Mouse (Mus musculus): ENCODE data around the gene Dqx1. TPM values are rescaled to one million over a fixed set of nuclear protein-coding genes. Genes with fewer than 3 reads are reported as not detected.

Gene Dqx1
- polyA plus RNA-seq, 1 experiment: 0.92 TPM

- DNase-seq: peak in 1 of 2 experiments; percentile 38
- no peaks in the 10 kb centered on the region for H3K27me3 ChIP-seq (ENCODE audit: control insufficient read depth, insufficient read depth, low read length)
- H3K4me1 ChIP-seq (ENCODE audit: control insufficient read depth, insufficient read depth, low read length): peaks cover 14% of the 10 kb centered on the region
- TF ChIP-seq CTCF (IDR thresholded peaks at IDR 0.05; ENCODE audit: borderline replicate concordance, insufficient read depth, low read depth, low read length) (no peak), POLR2A (IDR thresholded peaks at IDR 0.05; ENCODE audit: borderline replicate concordance, insufficient read depth, low read length) (no peak)
- H3K4me3 ChIP-seq (replicated peaks; ENCODE audit: insufficient read depth, low read depth, low read length): peak overlapping the region; percentile 83
- WGBS: 3% methylated on average over 26 of the region's 26 CpGs
- peak overlapping the region; percentile 52; the same call in 1 of the 2 replicates for H3K27ac ChIP-seq (ENCODE audit: insufficient read depth, low read length)
These were observed 4.3 kb upstream of the Dqx1 start for GRCm38 (mm10) chr6:83053136-83053960.

DNA sequence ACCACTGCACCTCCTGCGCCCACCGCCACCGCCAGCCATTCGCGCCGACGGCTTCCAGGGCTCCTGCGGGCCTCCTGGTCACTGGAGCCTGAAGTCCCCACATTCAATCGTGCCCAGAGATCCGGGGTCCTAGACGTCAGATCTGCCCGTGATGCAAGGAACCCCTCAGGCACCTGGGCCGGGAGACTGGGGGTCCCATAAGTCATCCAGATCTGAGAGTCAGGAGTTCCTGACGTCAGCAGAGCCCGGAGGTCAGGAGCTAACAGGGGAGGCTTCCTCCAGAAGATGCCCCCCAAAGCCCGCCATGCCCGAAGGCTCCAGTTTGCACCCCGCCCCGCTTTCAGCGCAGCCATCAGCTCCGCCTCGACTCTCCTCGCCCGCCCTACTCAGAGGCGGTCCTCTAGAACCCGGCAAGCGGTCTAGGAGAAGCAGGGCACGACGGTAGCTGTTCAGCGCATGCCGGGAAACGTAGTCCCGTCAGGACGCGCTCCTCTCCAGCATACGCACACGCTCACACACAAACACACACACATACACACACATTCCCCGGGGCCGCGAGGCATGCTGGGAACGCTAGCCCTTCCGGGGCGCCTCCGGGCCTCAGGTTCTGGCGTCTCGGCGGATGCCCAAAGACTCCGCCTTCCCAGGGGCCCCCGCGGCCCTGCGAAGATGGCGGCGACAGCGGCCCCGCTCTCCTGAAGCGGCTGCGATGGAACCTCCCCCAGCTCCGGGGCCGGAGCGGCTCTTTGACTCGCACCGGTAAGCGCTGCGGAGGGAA is 3.4 kb upstream of the Dqx1 start, which contains the start of gene Aup1:
Gene Aup1, plus strand, starts transcription at position 448 of the 778 bp plus-strand sequence.
- under 1% methylated on average over 64 of the region's 64 CpGs for WGBS
- TF ChIP-seq CTCF (IDR thresholded peaks at IDR 0.05; ENCODE audit: borderline replicate concordance, insufficient read depth, low read depth, low read length): no peak
- peak; percentile 70; the same call in 1 of the 2 replicates for TF ChIP-seq POLR2A (IDR thresholded peaks at IDR 0.05; ENCODE audit: borderline replicate concordance, insufficient read depth, low read length)
- no peaks in the 10 kb centered on the region for H3K27me3 ChIP-seq (ENCODE audit: control insufficient read depth, insufficient read depth, low read length)
- peak within 1 kb of the TSS; percentile 77 for H3K27ac ChIP-seq (ENCODE audit: insufficient read depth, low read length)
- H3K4me1 ChIP-seq (ENCODE audit: control insufficient read depth, insufficient read depth, low read length): peaks cover 14% of the 10 kb centered on the region
- peak within 1 kb of the TSS; percentile 83 for H3K4me3 ChIP-seq (replicated peaks; ENCODE audit: insufficient read depth, low read depth, low read length)
- peak; percentile 96 to 97 for DNase-seq

- Histone ChIP-seq H3K4me1 (ENCODE audit: control insufficient read depth, insufficient read depth, low read length) (peaks cover 14% of the 10 kb centered on the region), H3K4me3 (replicated peaks; ENCODE audit: insufficient read depth, low read depth, low read length) (peak within 1 kb of the TSS; percentile 83), H3K27me3 (ENCODE audit: control insufficient read depth, insufficient read depth, low read length) (no peaks in the 10 kb centered on the region), H3K27ac (ENCODE audit: insufficient read depth, low read length) (peak within 1 kb of the TSS; percentile 77)
- no peak for DNase-seq
- WGBS: under 1% methylated on average over 50 of the region's 50 CpGs
- TF ChIP-seq CTCF (IDR thresholded peaks at IDR 0.05; ENCODE audit: borderline replicate concordance, insufficient read depth, low read depth, low read length): peak; percentile 5; the same call in 1 of the 2 replicates
- no peak for TF ChIP-seq POLR2A (IDR thresholded peaks at IDR 0.05; ENCODE audit: borderline replicate concordance, insufficient read depth, low read length)
These were observed 2.7 kb upstream of the Dqx1 start, which contains the start of gene Htra2 for GRCm38 (mm10) chr6:83054871-83055431. TSS of gene Htra2 (minus strand) at chr6:83055273.

DNA sequence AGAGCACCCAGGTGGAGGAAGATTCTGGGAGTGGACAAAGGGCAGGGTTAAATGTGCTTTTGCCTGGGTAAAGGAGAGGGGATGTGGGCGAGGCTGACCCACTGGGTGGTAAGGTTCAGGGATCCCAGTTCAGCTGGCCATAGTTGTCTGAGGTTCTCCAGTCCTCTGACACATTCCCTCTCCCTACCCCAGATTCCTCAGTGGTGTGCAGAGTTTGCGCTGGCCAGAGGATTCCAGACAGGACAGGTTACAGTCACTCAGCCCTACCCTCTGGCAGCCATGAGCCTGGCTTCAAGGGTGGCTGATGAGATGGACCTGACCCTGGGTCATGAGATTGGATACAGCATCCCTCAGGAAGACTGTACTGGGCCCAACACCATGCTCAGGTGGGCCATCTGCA is 1.1 kb downstream of the Dqx1 start:
- Histone ChIP-seq H3K27me3 (ENCODE audit: control insufficient read depth, insufficient read depth, low read length) (peaks cover 2% of the 10 kb centered on the region; the same call in 1 of the 2 replicates), H3K4me3 (replicated peaks; ENCODE audit: insufficient read depth, low read depth, low read length) (no peak overlapping the region), H3K27ac (ENCODE audit: insufficient read depth, low read length) (no peak overlapping the region), H3K4me1 (ENCODE audit: control insufficient read depth, insufficient read depth, low read length) (peaks cover 7% of the 10 kb centered on the region; the same call in 1 of the 2 replicates)
- no peak for TF ChIP-seq POLR2A (IDR thresholded peaks at IDR 0.05; ENCODE audit: borderline replicate concordance, insufficient read depth, low read length)
- no peak for TF ChIP-seq CTCF (IDR thresholded peaks at IDR 0.05; ENCODE audit: borderline replicate concordance, insufficient read depth, low read depth, low read length)
- DNase-seq: no peak
- WGBS: 80% methylated on average over 2 of the region's 2 CpGs

GRCm38 (mm10) chr6:83065995-83066394 is 8.4 kb downstream of the Dqx1 start:
- 37% methylated on average over 8 of the region's 8 CpGs for WGBS
- H3K4me1 ChIP-seq (ENCODE audit: control insufficient read depth, insufficient read depth, low read length): no peaks in the 10 kb centered on the region
- peaks cover 13% of the 10 kb centered on the region; the same call in 1 of the 2 replicates for H3K27me3 ChIP-seq (ENCODE audit: control insufficient read depth, insufficient read depth, low read length)
- H3K4me3 ChIP-seq (replicated peaks; ENCODE audit: insufficient read depth, low read depth, low read length): no peak overlapping the region
- no peak overlapping the region for H3K27ac ChIP-seq (ENCODE audit: insufficient read depth, low read length)
- no peak for DNase-seq
- TF ChIP-seq POLR2A (IDR thresholded peaks at IDR 0.05; ENCODE audit: borderline replicate concordance, insufficient read depth, low read length) (no peak), CTCF (IDR thresholded peaks at IDR 0.05; ENCODE audit: borderline replicate concordance, insufficient read depth, low read depth, low read length) (no peak)

DNA sequence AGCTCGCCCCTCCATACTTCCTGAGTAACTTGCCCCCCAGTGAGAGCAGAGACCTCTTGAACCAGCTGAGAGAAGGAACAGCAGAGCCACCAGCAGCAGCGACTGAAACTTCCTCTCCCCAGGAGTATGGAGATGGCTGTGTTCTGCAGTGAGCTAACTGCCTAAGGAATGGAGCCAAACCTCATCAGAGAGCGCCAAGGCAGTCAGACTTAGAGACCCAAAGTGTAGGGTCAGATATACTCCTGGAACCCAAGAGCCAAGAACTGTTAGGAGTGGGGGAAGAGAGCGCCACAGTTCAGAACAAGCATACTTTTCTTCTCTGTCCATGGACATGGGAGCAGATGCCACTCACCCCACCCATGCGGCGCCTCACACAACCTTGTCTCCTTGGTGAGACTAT is 8.8 kb downstream of the Dqx1 start:
- Histone ChIP-seq H3K4me1 (ENCODE audit: control insufficient read depth, insufficient read depth, low read length) (no peaks in the 10 kb centered on the region), H3K4me3 (replicated peaks; ENCODE audit: insufficient read depth, low read depth, low read length) (no peak overlapping the region), H3K27ac (ENCODE audit: insufficient read depth, low read length) (no peak overlapping the region), H3K27me3 (ENCODE audit: control insufficient read depth, insufficient read depth, low read length) (peaks cover 14% of the 10 kb centered on the region; the same call in 1 of the 2 replicates)
- DNase-seq: no peak
- TF ChIP-seq CTCF (IDR thresholded peaks at IDR 0.05; ENCODE audit: borderline replicate concordance, insufficient read depth, low read depth, low read length) (no peak), POLR2A (IDR thresholded peaks at IDR 0.05; ENCODE audit: borderline replicate concordance, insufficient read depth, low read length) (no peak)
- 28% methylated on average over 6 of the region's 6 CpGs for WGBS

- H3K27ac ChIP-seq (ENCODE audit: insufficient read depth, low read length): no peak overlapping the region
- no peaks in the 10 kb centered on the region for H3K4me1 ChIP-seq (ENCODE audit: control insufficient read depth, insufficient read depth, low read length)
- H3K27me3 ChIP-seq (ENCODE audit: control insufficient read depth, insufficient read depth, low read length): peaks cover 14% of the 10 kb centered on the region; the same call in 1 of the 2 replicates
- WGBS: 14% methylated on average over 8 of the region's 8 CpGs
- no peak for DNase-seq
- no peak for TF ChIP-seq POLR2A (IDR thresholded peaks at IDR 0.05; ENCODE audit: borderline replicate concordance, insufficient read depth, low read length)
- no peak for TF ChIP-seq CTCF (IDR thresholded peaks at IDR 0.05; ENCODE audit: borderline replicate concordance, insufficient read depth, low read depth, low read length)
- H3K4me3 ChIP-seq (replicated peaks; ENCODE audit: insufficient read depth, low read depth, low read length): no peak overlapping the region
These were observed 10.6 kb downstream of the Dqx1 start for GRCm38 (mm10) chr6:83068221-83068620.

Data from cerebellum, adult 2 months (tissue).